Comparison of ENCODE assay signal across 10 mouse cellular contexts in the genomic region with DNA sequence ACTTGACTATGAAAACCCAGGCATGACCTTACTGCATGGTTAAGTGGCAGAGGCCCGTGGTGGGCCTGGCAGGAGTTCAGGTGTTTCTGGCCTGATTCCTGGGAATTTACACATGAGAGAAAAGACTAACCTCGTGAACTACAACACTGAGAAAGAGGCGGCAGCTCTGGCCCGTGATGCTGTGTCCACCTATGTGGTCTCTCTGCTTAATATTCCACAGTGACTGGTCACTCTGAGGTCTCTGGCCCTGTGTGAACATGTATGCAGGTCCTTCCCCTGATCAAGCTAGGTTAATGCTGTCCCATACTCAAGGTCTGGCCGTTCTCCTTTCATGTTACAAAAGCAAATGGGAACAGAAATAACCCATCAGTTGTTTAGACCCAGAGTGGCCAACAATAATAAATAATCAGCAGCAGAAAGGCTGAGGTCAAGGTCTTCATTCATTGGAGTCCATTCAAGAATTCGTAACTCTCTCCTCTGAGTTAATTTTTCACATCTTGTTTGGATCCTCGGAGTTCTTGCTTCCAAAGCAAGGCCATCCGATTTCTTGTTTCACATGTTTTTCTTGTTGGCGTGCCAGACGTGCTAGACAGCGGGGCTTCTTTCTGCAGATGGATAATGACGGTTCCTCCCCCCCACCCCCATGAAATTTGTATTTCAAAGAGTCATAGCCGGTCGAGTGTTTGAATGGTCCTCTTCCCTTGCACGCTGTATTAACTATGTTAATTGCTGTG.
DNase-seq lines count a peak whose midpoint lies in the region; ATAC-seq and TF ChIP-seq lines count a peak whose summit lies in the region.
"Had no signal": no experiment of that assay in that cellular context is flagged by ENCODE, and none has a peak within 500 bp of the region (broad histone marks: within the 10 kb centered on the region; RNA-seq: fewer than 3 reads in every experiment).

No protein-coding gene starts in this region.

- peak; percentile 6 to 10 for DNase-seq in cerebellum, adult 2 months
- DNase-seq in cerebellum, adult 11-12 months, result no peak
- peak; percentile 69 for DNase-seq in ovary, adult 18-20 months (ENCODE audit: low spot score)
- DNase-seq in ovary, postnatal 10 days (ENCODE audit: low spot score), result no peak
- DNase-seq in kidney, postnatal 25 days, result peak; percentile 93 to 94
- DNase-seq in testis, postnatal 10 days (ENCODE audit: low spot score), result peak; percentile 61
- DNase-seq in natural killer cell, adult 2 months (ENCODE audit: low spot score in 2 of 2), result no peak
- DNase-seq in liver, embryonic 11.5 days (ENCODE audit: low spot score), result no peak

- no peak for ATAC-seq in liver, embryonic 11.5 days (replicated peaks; ENCODE audit: low FRiP score)
- ATAC-seq: forebrain, embryonic 16.5 days had no signal

- 24% methylated on average over 15 of the region's 15 CpGs for WGBS in cerebellum, adult 2 months
- WGBS in liver, embryonic 11.5 days, result 83% methylated on average over 15 of the region's 15 CpGs

- H3K9me3 ChIP-seq in liver, embryonic 11.5 days (ENCODE audit: control insufficient read depth, low read length), result no peaks in the 10 kb centered on the region
- H3K9me3 ChIP-seq: limb, embryonic 13.5 days had no signal

- H3K9ac ChIP-seq in liver, embryonic 11.5 days (ENCODE audit: low read depth, low read length), result no peak overlapping the region
- H3K9ac ChIP-seq: limb, embryonic 13.5 days had no signal

- no peaks in the 10 kb centered on the region for H3K27me3 ChIP-seq in cerebellum, adult 2 months (ENCODE audit: control insufficient read depth, insufficient read depth, low read length)
- no peaks in the 10 kb centered on the region for H3K27me3 ChIP-seq in liver, embryonic 11.5 days (replicated peaks; ENCODE audit: control insufficient read depth, insufficient read depth, low read length)
- H3K27me3 ChIP-seq: limb, embryonic 13.5 days had no signal

- TF ChIP-seq CTCF in cerebellum, adult 2 months (IDR thresholded peaks at IDR 0.05; ENCODE audit: borderline replicate concordance, insufficient read depth, low read depth, low read length), result no peak

- no peak overlapping the region for H3K4me2 ChIP-seq in liver, embryonic 11.5 days
- H3K4me2 ChIP-seq: limb, embryonic 13.5 days had no signal

- H3K36me3 ChIP-seq in liver, embryonic 11.5 days (ENCODE audit: control insufficient read depth, insufficient read depth, low read length), result no peaks in the 10 kb centered on the region
- H3K36me3 ChIP-seq: limb, embryonic 13.5 days had no signal

- no peak overlapping the region for H3K27ac ChIP-seq in cerebellum, adult 2 months (ENCODE audit: insufficient read depth, low read length)
- H3K27ac ChIP-seq in liver, embryonic 11.5 days (ENCODE audit: low read depth, low read length), result no peak overlapping the region

- TF ChIP-seq POLR2A in cerebellum, adult 2 months (IDR thresholded peaks at IDR 0.05; ENCODE audit: borderline replicate concordance, insufficient read depth, low read length), result no peak

- H3K4me3 ChIP-seq in cerebellum, adult 2 months (replicated peaks; ENCODE audit: insufficient read depth, low read depth, low read length), result no peak overlapping the region
- H3K4me3 ChIP-seq in liver, embryonic 11.5 days (ENCODE audit: low read depth, low read length), result no peak overlapping the region
- H3K4me3 ChIP-seq: limb, embryonic 13.5 days had no signal

- no peaks in the 10 kb centered on the region for H3K4me1 ChIP-seq in cerebellum, adult 2 months (ENCODE audit: control insufficient read depth, insufficient read depth, low read length)
- no peaks in the 10 kb centered on the region for H3K4me1 ChIP-seq in liver, embryonic 11.5 days (replicated peaks; ENCODE audit: control insufficient read depth, insufficient read depth, low read length)

Comparison
In these comparisons a context has a peak if more than half of its experiments do, and no peak if none do; other contexts are left out.
1. DNase-seq: peak in cerebellum, adult 2 months (2 of 2), ovary, adult 18-20 months (single experiment), kidney, postnatal 25 days (2 of 2) and testis, postnatal 10 days (single experiment); none in cerebellum, adult 11-12 months (single experiment), ovary, postnatal 10 days (single experiment), natural killer cell, adult 2 months (0 of 2) and liver, embryonic 11.5 days (single experiment).